8 mouse cellular contexts compared by ENCODE assay signal in genomic region chr10:71348637-71349280, GRCm38 (mm10). TPM values are rescaled to one million over a fixed set of nuclear protein-coding genes. Genes with fewer than 3 reads are reported as not detected.
DNase-seq lines count a peak whose midpoint lies in the region; ATAC-seq lines count a peak whose summit lies in the region.

No protein-coding gene starts in this region.

- no peak overlapping the region for H3K27ac ChIP-seq in forebrain, embryonic 11.5 days (ENCODE audit: low read depth, low read length)
- peak overlapping the region; percentile 90; the same call in 1 of the 2 replicates for H3K27ac ChIP-seq in midbrain, embryonic 15.5 days

- ATAC-seq in forebrain, embryonic 11.5 days (replicated peaks; ENCODE audit: low FRiP score) = no peak
- ATAC-seq in midbrain, embryonic 15.5 days (replicated peaks) = no peak

- intact Hi-C loops in heart, postnatal 36 days (cut with DNase I) = loop anchor here (5.0 kb wide), 1 partner anchor 111 kb away; the partner anchor contains the start of gene Tfam

- no peaks in the 10 kb centered on the region for H3K27me3 ChIP-seq in forebrain, embryonic 11.5 days (ENCODE audit: control insufficient read depth, insufficient read depth, low read length)
- no peaks in the 10 kb centered on the region for H3K27me3 ChIP-seq in midbrain, embryonic 15.5 days (replicated peaks)

- H3K36me3 ChIP-seq in forebrain, embryonic 11.5 days (ENCODE audit: control insufficient read depth, insufficient read depth, low read length) = peaks cover 2% of the 10 kb centered on the region; the same call in 1 of the 2 replicates
- H3K36me3 ChIP-seq in midbrain, embryonic 15.5 days (replicated peaks) = 0 out of 2 replicates have a peak, but pooled peaks cover 7% of the 10 kb centered on the region

- WGBS in forebrain, embryonic 11.5 days = 31% methylated on average over 16 of the region's 16 CpGs
- 21% methylated on average over 16 of the region's 16 CpGs for WGBS in midbrain, embryonic 15.5 days

- H3K4me3 ChIP-seq in forebrain, embryonic 11.5 days (ENCODE audit: low read depth, low read length) = peak overlapping the region; percentile 84
- peak overlapping the region; percentile 81 for H3K4me3 ChIP-seq in midbrain, embryonic 15.5 days

- peak; percentile 44 for DNase-seq in heart, adult 8-10 months (ENCODE audit: low spot score)
- no peak for DNase-seq in heart, postnatal 36 days
- DNase-seq in MEL-GATA-1-ER (ENCODE audit: extremely low read depth, low read depth) = peak; percentile 59
- peak; percentile 63 for DNase-seq in forebrain, embryonic 11.5 days (ENCODE audit: low spot score)
- DNase-seq in kidney, postnatal 4 days = peak; percentile 39 to 59
- DNase-seq in layer of hippocampus, postnatal 10 days (ENCODE audit: low spot score in 2 of 2) = no peak
- DNase-seq in frontal cortex, postnatal 36 days (ENCODE audit: low spot score in 2 of 2) = no peak

- H3K9ac ChIP-seq in forebrain, embryonic 11.5 days (ENCODE audit: low read length) = peak overlapping the region; percentile 89
- peak overlapping the region; percentile 92 for H3K9ac ChIP-seq in midbrain, embryonic 15.5 days

- H3K4me1 ChIP-seq in forebrain, embryonic 11.5 days (replicated peaks; ENCODE audit: control insufficient read depth, insufficient read depth, low read length) = peaks cover 2% of the 10 kb centered on the region; the same call in 1 of the 2 replicates
- H3K4me1 ChIP-seq in midbrain, embryonic 15.5 days = peaks cover 36% of the 10 kb centered on the region

- no peaks in the 10 kb centered on the region for H3K9me3 ChIP-seq in forebrain, embryonic 11.5 days (ENCODE audit: control insufficient read depth, low read length)
- no peaks in the 10 kb centered on the region for H3K9me3 ChIP-seq in midbrain, embryonic 15.5 days

- H3K4me2 ChIP-seq in forebrain, embryonic 11.5 days (ENCODE audit: low read depth, low read length, severe bottlenecking) = peak overlapping the region; percentile 75
- peak overlapping the region; percentile 93 for H3K4me2 ChIP-seq in midbrain, embryonic 15.5 days

RNA-seq across cellular contexts. Expression of gene Ipmk, which starts 1.2 kb away (rescaled TPM):
- 10 to 100 TPM; 15.1 to 20.6 (median 17.4) TPM for total RNA-seq in heart, adult 8-10 months (2022)
- 10 to 100 TPM; 14.3 to 15.5 TPM for total RNA-seq in heart, postnatal 36 days (2021)
- 25.8 and 26.4 TPM in 2 replicates for polyA plus RNA-seq in forebrain, embryonic 11.5 days (2014; fragmentation: Nextera tagmentation; extraction: Ambion mirVana)
- polyA plus RNA-seq in midbrain, embryonic 15.5 days (2015; fragmentation: Nextera tagmentation; extraction: Ambion mirVana) = 17.9 and 18.2 TPM in 2 replicates
- 10 to 100 TPM; 32.5 to 33.6 TPM for total RNA-seq in layer of hippocampus, postnatal 10 days (2021)

RNA-seq across cellular contexts. Expression of gene Cisd1, which starts 4.0 kb away (rescaled TPM):
- total RNA-seq in heart, adult 8-10 months (2022) = 100 to 1,000 TPM; 324 to 355 (median 343) TPM
- 100 to 1,000 TPM; 313 to 328 TPM for total RNA-seq in heart, postnatal 36 days (2021)
- 137 and 139 TPM in 2 replicates for polyA plus RNA-seq in forebrain, embryonic 11.5 days (2014; fragmentation: Nextera tagmentation; extraction: Ambion mirVana)
- polyA plus RNA-seq in midbrain, embryonic 15.5 days (2015; fragmentation: Nextera tagmentation; extraction: Ambion mirVana) = 257 and 277 TPM in 2 replicates
- total RNA-seq in layer of hippocampus, postnatal 10 days (2021) = 100 to 1,000 TPM; 122 to 130 TPM

Comparison
In these comparisons a context has a peak if more than half of its experiments do, and no peak if none do; other contexts are left out.
1. DNase-seq: peak in heart, adult 8-10 months (single experiment), MEL-GATA-1-ER (single experiment), forebrain, embryonic 11.5 days (single experiment) and kidney, postnatal 4 days (2 of 2); none in heart, postnatal 36 days (0 of 2), layer of hippocampus, postnatal 10 days (0 of 2) and frontal cortex, postnatal 36 days (0 of 2).